Mouse (Mus musculus) layer of hippocampus, postnatal 14 days (tissue): Measurements from ENCODE around the gene Sfxn3. TPM values are rescaled to one million over a fixed set of nuclear protein-coding genes. Genes with fewer than 3 reads are reported as not detected.

ENCODE experiments used
- total RNA-seq, 2 experiments: library from RNA; stranded (reverse); gene quantifications; 2 replicates each; pipeline ENCODE4 v1.2.3; 2021

The Sfxn3 gene
- total RNA-seq, 2 experiments from 2014 or later: 113 to 117 TPM

Other genes starting within 250 kb of the Sfxn3 start
- 10 to 100 TPM; 30.8 to 34.0 TPM for gene Slf2, start 116.4 kb upstream of the Sfxn3 start, total RNA-seq
- gene Sema4g, start 58.4 kb upstream of the Sfxn3 start, total RNA-seq: 10 to 100 TPM; 40.1 to 46.0 TPM
- 10 to 100 TPM; 14.7 to 15.2 TPM for gene Twnk, start 41.8 kb upstream of the Sfxn3 start, total RNA-seq
- gene Mrpl43, start 41.1 kb upstream of the Sfxn3 start, total RNA-seq: 10 to 100 TPM; 46.2 to 47.5 TPM
- 10 to 100 TPM; 24.0 to 24.6 TPM for gene Lzts2, start 33.1 kb upstream of the Sfxn3 start, total RNA-seq
- gene Pdzd7, start 1.8 kb upstream of the Sfxn3 start, total RNA-seq: 1 to 10 TPM; 2.1 to 2.3 TPM
- gene Kazald1, start 27.7 kb downstream of the Sfxn3 start, total RNA-seq: 1 to 10 TPM in 1 of 2 experiments, under 1 TPM in 1; 0.94 to 1.6 TPM
- gene Tlx1, start 103.2 kb downstream of the Sfxn3 start, total RNA-seq: not detected
- gene Lbx1, start 188.3 kb downstream of the Sfxn3 start, total RNA-seq: not detected